Mouse (Mus musculus): Measurements from ENCODE around the gene Krt7.

DNA sequence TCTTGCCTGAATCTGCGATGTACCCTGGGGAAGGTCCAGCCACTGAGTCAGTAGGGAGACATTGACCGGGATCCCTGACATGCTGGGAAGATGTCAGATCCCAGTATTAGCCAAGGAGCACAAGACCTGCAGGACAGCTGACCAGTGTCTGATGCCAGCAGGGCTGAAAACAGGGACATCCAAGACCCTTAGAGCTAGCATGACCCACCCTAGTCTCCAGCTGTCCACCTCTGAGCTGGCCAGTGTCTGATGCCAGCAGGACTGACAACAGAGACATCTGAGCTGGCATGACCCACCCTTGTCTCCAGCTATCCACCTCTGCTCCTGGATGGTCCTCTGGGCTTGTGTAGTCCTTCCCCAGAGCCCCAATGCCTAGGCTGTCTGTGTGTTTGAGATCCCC is 43.9 kb upstream of the Krt7 start:
- TF ChIP-seq POLR2A (IDR thresholded peaks at IDR 0.05; ENCODE audit: low read depth, low read length): no peak
- no peak for TF ChIP-seq CTCF (IDR thresholded peaks at IDR 0.05; ENCODE audit: extremely low read depth, insufficient read depth, insufficient read length, insufficient replicate concordance)

Measured in spleen, adult 2 months (tissue).